Mouse (Mus musculus) erythroblast, embryonic 14.5 days (primary cell): Measurements from ENCODE around the gene Mmgt2. TPM values are rescaled to one million over a fixed set of nuclear protein-coding genes. Genes with fewer than 3 reads are reported as not detected.

Experiments used
- H3K27me3 ChIP-seq: 2 replicates; pipeline ENCODE4 v1.6.1; 2012; ENCODE audit warnings: inconsistent platforms; ENCODE audit not compliant: control insufficient read depth
- H3K36me3 ChIP-seq: 2 replicates; pipeline ENCODE4 v1.6.1; 2012; ENCODE audit warnings: mild to moderate bottlenecking, inconsistent platforms; ENCODE audit not compliant: control insufficient read depth
- H3K4me1 ChIP-seq: 2 replicates; pipeline ENCODE4 v1.6.1; 2012; ENCODE audit warnings: inconsistent platforms; ENCODE audit not compliant: control insufficient read depth
- H3K4me3 ChIP-seq: replicated peaks from 2 replicates; pipeline ENCODE3; 2012; ENCODE audit warnings: moderate library complexity, mild to moderate bottlenecking, inconsistent platforms
- H3K9me3 ChIP-seq: 2 replicates; pipeline ENCODE4 v1.6.1; 2012; ENCODE audit warnings: low read length, inconsistent platforms, mixed read lengths; ENCODE audit not compliant: control insufficient read depth
- GATA1 ChIP-seq: IDR thresholded peaks from 2 replicates; pipeline ENCODE4 v1.6.1; 2012; ENCODE audit warnings: low read length, inconsistent platforms, mixed read lengths
- TAL1 ChIP-seq: IDR thresholded peaks from 3 replicates; pipeline ENCODE4 v1.6.1; 2012; ENCODE audit warnings: low read length, inconsistent platforms, mixed read lengths
- polyA plus RNA-seq: library from polyadenylated mRNA; stranded (reverse); fragments of >175 nt; gene quantifications from 2 replicates; pipeline ENCODE4 v1.2.3, GENCODE M21; 2012

Mmgt2 gene
- polyA plus RNA-seq, 1 experiment = 0.25 TPM

DNA sequence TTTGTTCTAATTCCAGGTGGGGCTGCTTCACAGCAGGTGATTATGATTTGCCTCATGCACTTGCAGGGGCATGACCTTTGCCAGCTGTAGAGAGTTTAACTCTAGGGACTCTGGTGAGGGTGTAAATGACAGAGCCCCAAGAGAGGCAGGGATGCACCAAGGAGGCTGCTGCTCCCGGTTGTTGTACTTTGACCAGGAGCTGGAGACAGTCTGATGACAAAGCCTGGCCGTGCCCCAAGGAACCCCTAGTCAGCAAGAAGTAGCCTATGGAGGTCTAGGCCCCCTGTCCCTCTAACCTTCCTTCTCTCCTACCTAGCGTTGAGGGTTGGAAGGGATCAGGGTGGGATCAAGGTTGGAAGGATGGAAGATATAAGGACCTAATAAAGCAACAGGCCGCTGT, 33.0 kb upstream of the Mmgt2 start:
- no peaks in the 10 kb centered on the region for H3K27me3 ChIP-seq
- H3K36me3 ChIP-seq = peaks cover under 1% of the 10 kb centered on the region; the same call in 1 of the 2 replicates
- H3K9me3 ChIP-seq = no peaks in the 10 kb centered on the region
- peaks cover 4% of the 10 kb centered on the region; the same call in 1 of the 2 replicates for H3K4me1 ChIP-seq
- no peak overlapping the region for H3K4me3 ChIP-seq
- TF ChIP-seq GATA1 = no peak
- no peak for TF ChIP-seq TAL1

DNA sequence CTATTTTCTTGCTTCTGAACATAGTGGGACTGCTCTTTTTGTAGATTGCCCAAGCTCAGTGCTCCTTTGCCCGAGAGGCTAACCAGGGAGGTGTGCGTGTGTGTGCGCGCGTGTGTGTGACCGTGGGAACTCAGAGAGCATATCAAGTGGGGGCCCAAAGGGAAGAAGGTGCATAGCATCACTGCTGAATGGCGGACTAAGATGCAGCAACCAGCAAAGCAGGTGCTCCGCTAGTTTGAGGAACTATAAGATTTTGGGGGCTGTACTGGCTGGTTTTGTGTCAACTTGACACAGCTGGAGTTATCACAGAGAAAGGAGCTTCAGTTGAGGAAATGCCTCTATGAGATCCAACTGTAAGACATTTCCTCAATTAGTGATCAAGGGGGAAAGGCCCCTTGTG, 27.4 kb upstream of the Mmgt2 start:
- no peak for TF ChIP-seq TAL1
- no peak for TF ChIP-seq GATA1
- Histone ChIP-seq H3K4me1 (peaks cover 7% of the 10 kb centered on the region), H3K36me3 (no peaks in the 10 kb centered on the region)

DNA sequence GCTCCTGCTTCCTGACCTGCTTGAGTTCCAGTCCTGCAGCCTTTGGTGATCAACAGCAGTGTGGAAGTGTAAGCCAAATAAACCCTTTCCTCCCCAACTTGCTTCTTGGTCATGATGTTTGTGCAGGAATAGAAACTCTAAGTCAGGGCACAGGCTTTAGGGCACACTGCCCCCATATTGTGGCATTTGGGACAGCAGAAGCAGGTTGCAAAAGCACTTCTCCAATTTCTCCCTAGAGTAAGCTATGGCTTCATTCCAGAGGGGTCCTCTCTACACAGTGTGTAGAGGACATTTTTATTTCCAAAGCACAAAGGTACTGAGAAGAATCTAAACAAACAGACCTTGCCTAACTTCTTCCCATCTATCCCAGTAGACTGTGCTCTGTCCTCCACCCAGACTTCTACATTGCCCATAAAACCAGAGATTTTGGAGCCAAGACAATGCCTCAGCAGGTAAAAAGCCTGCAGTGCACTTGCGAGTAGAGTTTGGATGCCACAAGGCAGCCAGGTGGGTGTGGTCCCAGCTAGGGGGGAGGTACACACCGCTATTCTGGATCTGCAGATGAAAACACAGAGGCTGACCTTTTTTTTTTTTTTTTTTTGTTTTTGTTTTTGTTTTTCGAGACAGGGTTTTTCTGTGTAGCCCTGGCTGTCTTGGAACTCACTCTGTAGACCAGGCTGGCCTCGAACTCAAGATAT, 26.7 kb upstream of the Mmgt2 start:
- Histone ChIP-seq H3K9me3 (no peaks in the 10 kb centered on the region), H3K36me3 (no peaks in the 10 kb centered on the region), H3K4me1 (peaks cover 7% of the 10 kb centered on the region), H3K27me3 (no peaks in the 10 kb centered on the region), H3K4me3 (no peak overlapping the region)
- TF ChIP-seq GATA1 (no peak), TAL1 (no peak)

More for the DNA sequence above, 27.4 kb upstream of the Mmgt2 start:
- H3K4me3 ChIP-seq = no peak overlapping the region
- H3K9me3 ChIP-seq = no peaks in the 10 kb centered on the region
- H3K27me3 ChIP-seq = no peaks in the 10 kb centered on the region

DNA sequence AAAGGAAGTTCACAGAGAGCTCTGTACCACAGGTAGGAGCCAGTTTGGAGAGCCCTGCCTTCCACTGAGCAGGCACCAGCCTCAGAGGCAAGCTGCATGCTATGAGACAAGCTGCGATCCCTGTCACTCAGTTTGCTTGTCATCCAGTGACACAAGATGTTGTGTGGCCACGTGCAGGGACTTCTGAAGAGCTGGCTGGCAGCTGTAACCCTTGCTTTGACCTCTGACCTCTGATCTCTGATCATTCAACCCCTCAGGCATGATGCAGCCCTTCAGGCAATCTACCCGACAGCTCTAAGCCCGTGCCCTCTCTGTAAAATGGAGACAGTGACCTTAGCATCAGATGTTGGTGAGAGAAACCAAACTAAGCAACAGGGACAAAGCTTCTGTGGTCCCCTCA, 25.6 kb upstream of the Mmgt2 start:
- H3K4me1 ChIP-seq = peaks cover 7% of the 10 kb centered on the region
- no peaks in the 10 kb centered on the region for H3K36me3 ChIP-seq
- no peaks in the 10 kb centered on the region for H3K27me3 ChIP-seq
- TF ChIP-seq GATA1 (no peak), TAL1 (no peak; the same call in 2 of the 3 replicates)
- no peaks in the 10 kb centered on the region for H3K9me3 ChIP-seq
- no peak overlapping the region for H3K4me3 ChIP-seq

DNA sequence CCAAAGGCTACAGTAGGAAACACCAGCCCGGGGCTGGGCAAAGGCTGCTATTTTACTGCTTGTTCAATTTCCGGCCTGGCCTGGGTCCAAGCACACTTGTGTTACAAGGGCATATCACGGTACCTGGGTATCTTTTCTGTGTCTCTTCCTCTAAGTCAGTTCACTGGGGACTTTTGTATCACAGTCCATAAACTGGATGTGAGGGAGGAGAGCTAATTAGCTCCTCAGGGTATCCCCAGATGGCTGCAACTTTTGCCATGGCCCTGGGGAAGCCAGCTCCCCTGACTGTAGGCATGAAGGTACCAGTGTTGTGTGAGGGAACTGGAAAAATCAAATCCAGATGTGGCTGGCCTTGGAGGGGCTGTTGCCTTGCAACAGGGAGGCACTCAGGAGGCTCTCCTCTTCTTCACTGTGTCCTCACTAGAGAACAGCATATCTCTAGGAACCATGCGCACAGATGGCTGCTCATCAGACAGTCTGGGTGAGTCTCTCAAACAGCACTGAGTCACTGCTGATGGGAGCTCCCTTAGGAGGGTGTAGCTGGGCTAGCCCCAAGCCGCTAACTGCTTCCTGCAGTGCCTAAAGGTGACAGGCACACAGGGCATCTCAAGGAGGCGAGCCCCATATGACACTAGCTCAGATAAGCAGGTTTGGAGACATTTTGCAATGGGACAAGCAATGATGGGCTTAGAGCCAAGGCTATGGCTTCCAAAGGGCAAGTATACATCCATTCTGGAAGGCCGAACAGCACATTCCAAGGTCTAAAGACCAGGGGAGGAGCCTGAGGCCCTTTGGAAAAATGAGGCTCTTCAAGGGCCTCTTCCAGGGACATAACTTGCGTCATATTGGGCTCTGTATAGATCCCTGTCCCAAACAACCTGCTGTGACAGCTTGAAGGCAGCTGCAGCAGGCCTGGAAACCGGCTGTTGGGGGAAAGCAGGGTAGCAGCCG, 23.8 kb upstream of the Mmgt2 start:
- TF ChIP-seq TAL1 = no peak
- no peak for TF ChIP-seq GATA1
- peaks cover 13% of the 10 kb centered on the region for H3K4me1 ChIP-seq

DNA sequence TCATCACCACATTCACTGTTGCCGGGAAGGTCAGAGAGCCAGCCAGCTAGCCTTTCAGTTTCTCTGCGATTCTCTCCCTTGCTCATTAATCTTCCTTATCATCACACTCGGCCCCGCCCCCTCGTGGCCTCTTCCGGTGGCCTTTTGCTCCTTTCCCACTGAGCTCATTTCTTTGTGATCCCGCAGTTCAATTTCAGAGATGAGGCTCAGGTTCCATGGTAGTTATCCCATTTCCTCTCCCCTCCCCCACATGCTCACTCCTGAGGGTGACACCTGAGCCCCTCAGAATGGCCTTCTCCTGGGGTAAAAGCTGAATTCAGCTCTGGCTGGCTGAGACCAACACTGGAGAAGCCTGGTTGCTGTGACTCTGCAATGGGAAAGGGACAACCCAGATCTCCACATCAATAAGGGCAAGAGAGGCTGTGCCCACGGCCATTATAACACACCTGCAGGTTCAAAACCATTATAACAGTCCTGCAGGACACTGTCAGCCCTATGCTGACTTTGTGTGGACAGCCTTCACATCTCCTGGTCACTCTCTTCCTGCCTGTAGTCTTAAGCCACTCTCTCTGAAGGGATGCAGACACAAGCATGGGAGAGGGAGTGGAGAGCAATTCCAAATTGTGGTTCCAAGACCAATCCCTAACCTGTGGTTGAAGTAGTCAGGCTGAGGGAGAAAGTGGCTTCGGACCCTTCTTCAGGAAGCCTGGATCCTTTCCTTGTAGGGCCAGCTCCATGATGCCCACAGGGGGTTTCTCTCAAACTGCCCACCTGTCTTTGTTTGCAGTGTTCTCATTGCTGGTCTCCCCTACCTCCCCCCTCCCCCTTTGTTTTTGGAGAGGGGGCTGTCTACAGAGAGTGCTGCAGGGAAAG, 18.9 kb upstream of the Mmgt2 start:
- Histone ChIP-seq H3K9me3 (no peaks in the 10 kb centered on the region), H3K36me3 (no peaks in the 10 kb centered on the region), H3K4me1 (peaks cover 17% of the 10 kb centered on the region), H3K4me3 (no peak overlapping the region), H3K27me3 (no peaks in the 10 kb centered on the region)
- no peak for TF ChIP-seq TAL1
- TF ChIP-seq GATA1 = no peak

More for the DNA sequence above, 23.8 kb upstream of the Mmgt2 start:
- Histone ChIP-seq H3K36me3 (no peaks in the 10 kb centered on the region), H3K27me3 (no peaks in the 10 kb centered on the region), H3K9me3 (no peaks in the 10 kb centered on the region), H3K4me3 (no peak overlapping the region)

DNA sequence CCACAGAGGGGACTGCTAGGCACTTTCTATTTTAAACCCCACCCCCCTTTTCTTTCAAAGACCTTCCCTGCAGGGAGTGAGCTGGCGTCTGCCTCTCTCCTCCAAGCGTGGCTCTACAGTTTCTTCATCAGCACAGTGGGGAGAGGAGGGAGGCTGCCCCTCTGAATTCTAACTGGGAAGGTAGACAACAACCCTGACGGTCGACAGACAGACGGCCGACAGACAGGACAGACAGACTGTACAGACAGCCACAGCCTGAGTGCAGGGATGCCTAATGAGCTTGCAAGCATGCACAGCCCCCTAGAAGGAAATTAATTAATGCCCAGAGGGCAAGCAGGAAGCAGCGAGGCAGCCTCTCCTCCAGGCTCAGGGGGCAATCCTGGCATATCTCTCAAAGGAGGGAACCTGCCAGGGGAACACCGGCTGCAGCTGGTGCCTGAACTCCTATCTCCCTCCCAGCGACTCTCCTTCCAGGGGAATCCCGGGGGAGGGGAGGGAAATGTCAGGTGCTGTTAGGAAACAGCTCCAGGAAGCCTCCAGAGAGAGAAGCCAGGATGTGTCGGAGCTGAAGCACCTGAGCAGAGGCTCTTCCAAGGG, 18.1 kb upstream of the Mmgt2 start:
- TF ChIP-seq GATA1 = no peak
- TF ChIP-seq TAL1 = no peak
- H3K4me3 ChIP-seq = no peak overlapping the region
- no peaks in the 10 kb centered on the region for H3K9me3 ChIP-seq
- peaks cover 12% of the 10 kb centered on the region for H3K4me1 ChIP-seq
- no peaks in the 10 kb centered on the region for H3K27me3 ChIP-seq
- H3K36me3 ChIP-seq = no peaks in the 10 kb centered on the region

DNA sequence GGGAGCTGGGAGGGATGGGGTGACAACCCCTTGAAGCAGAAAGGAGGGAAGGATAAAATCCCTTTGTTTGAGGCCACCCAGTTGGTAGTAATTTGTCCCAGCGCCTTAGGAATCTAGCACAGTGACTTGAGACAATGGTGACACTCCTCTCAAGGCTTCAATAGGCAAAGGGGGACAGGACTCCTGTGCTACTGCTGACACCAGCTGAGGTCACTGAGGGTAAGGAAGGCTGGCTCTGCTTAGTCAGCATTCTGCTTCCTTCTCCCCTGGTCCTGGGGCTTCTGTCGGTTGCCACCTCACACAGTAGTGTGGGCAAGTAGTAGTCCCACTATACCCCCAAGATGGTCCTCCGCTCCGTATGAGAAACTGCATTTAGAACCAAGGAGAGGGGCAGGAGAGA, 17.3 kb upstream of the Mmgt2 start:
- H3K9me3 ChIP-seq = no peaks in the 10 kb centered on the region
- H3K4me3 ChIP-seq = no peak overlapping the region
- peaks cover 12% of the 10 kb centered on the region for H3K4me1 ChIP-seq
- no peaks in the 10 kb centered on the region for H3K36me3 ChIP-seq
- TF ChIP-seq TAL1 (no peak), GATA1 (no peak)
- no peaks in the 10 kb centered on the region for H3K27me3 ChIP-seq
